Mouse (Mus musculus) neural tube, embryonic 14.5 days (tissue): ENCODE data around the gene Nudt10. TPM values are rescaled to one million over a fixed set of nuclear protein-coding genes. Genes with fewer than 3 reads are reported as not detected.
"Not testable (repeated sequence)": the region's sequence is repeated elsewhere in the genome, so short reads cannot be mapped to it uniquely, and the experiment has no call there.

Source experiments
- ATAC-seq: fragments of 200-750 bp; cut with Nextera tagmentation; 2 replicates; pipeline ENCODE4 v1.8.0; 2017; ENCODE audit warnings: low read depth, mild to moderate bottlenecking, moderate TSS enrichment, moderate library complexity
- H3K27ac ChIP-seq: fragments of 300-500 bp; sonication (generic); 2 replicates; pipeline ENCODE4 v1.5.1; 2014; ENCODE audit warnings: low read depth, mild to moderate bottlenecking, control low read depth, low read length, moderate library complexity, mixed read lengths
- H3K27me3 ChIP-seq: fragments of 300-500 bp; sonication (generic); 2 replicates; pipeline ENCODE4 v1.6.1; 2014; ENCODE audit warnings: low read length; ENCODE audit not compliant: control insufficient read depth, insufficient read depth
- H3K36me3 ChIP-seq: fragments of 300-500 bp; sonication (generic); 2 replicates; pipeline ENCODE4 v1.6.1; 2014; ENCODE audit warnings: low read length, mixed read lengths; ENCODE audit not compliant: control insufficient read depth, insufficient read depth
- H3K4me1 ChIP-seq: fragments of 300-500 bp; sonication (generic); 2 replicates; pipeline ENCODE4 v1.6.1; 2014; ENCODE audit warnings: low read length; ENCODE audit not compliant: control insufficient read depth, insufficient read depth
- H3K4me2 ChIP-seq: fragments of 300-500 bp; sonication (generic); 2 replicates; pipeline ENCODE4 v1.6.1; 2014; ENCODE audit warnings: mild to moderate bottlenecking, low read depth, low read length, control low read depth
- H3K4me3 ChIP-seq: fragments of 300-500 bp; sonication (generic); 2 replicates; pipeline ENCODE4 v1.5.1; 2014; ENCODE audit warnings: low read depth, low read length, control low read depth, mixed read lengths
- H3K9ac ChIP-seq: fragments of 300-500 bp; sonication (generic); replicated peaks from 2 replicates; pipeline ENCODE4 v1.6.1; 2014; ENCODE audit warnings: low read depth, mild to moderate bottlenecking, control low read depth, low read length, mixed read lengths
- H3K9me3 ChIP-seq: fragments of 300-500 bp; sonication (generic); 2 replicates; pipeline ENCODE4 v1.6.1; 2016; ENCODE audit warnings: low read length; ENCODE audit not compliant: control insufficient read depth
- WGBS: fragments of 180-500 bp; shearing (Covaris S2); extraction: QIAGEN DNeasy Blood & Tissue Kit; methylation state at CpG from one replicate; pipeline ENCODE4 v1.1.7; 2014; 5-methylcytosine and 5-hydroxymethylcytosine counted together
- polyA plus RNA-seq: library from polyadenylated mRNA; unstranded; fragments of >200 nt; fragmentation: Nextera tagmentation; extraction: Ambion mirVana; gene quantifications from 2 replicates; pipeline ENCODE4 v1.2.1, GENCODE M21; 2014

The Nudt10 gene
- 57.3 and 61.8 TPM in 2 replicates for polyA plus RNA-seq

GRCm38 (mm10) chrX:6172823-6173640 lies at the start of gene Nudt10:
TSS of gene Nudt10 (minus strand) at chrX:6173015.
- not testable (repeated sequence) for H3K9ac ChIP-seq, H3K4me1 ChIP-seq, H3K27me3 ChIP-seq, H3K27ac ChIP-seq, H3K9me3 ChIP-seq, H3K36me3 ChIP-seq
- ATAC-seq: peak; percentile 92
- H3K4me3 ChIP-seq: peak within 1 kb of the TSS; percentile 30
- peak within 1 kb of the TSS; percentile 31; the same call in 1 of the 2 replicates for H3K4me2 ChIP-seq
- WGBS: 17% methylated on average over 9 of the region's 116 CpGs

GRCm38 (mm10) chrX:6172136-6172822 lies 536 bp downstream of the Nudt10 start:
- H3K9ac ChIP-seq: not testable (repeated sequence)

GRCm38 (mm10) chrX:6171718-6172117 lies 1.1 kb downstream of the Nudt10 start:
- Histone ChIP-seq H3K4me2 (peak overlapping the region; percentile 31; the same call in 1 of the 2 replicates), H3K36me3 (no peaks in the 10 kb centered on the region), H3K9me3 (no peaks in the 10 kb centered on the region), H3K9ac (no peak overlapping the region; the same call in 1 of the 2 replicates), H3K27ac (no peak overlapping the region), H3K27me3 (no peaks in the 10 kb centered on the region), H3K4me3 (peak overlapping the region; percentile 30), H3K4me1 (no peaks in the 10 kb centered on the region)
- WGBS: 15% methylated on average over 12 of the region's 12 CpGs
- ATAC-seq: no peak

More at GRCm38 (mm10) chrX:6172136-6172822, 536 bp downstream of the Nudt10 start:
- H3K27me3 ChIP-seq, H3K9me3 ChIP-seq, H3K36me3 ChIP-seq, H3K4me1 ChIP-seq, H3K27ac ChIP-seq, H3K4me2 ChIP-seq: not testable (repeated sequence)
- peak overlapping the region; percentile 30 for H3K4me3 ChIP-seq
- WGBS: 13% methylated on average over 9 of the region's 64 CpGs
- peak; percentile 78 for ATAC-seq

Other genes starting within 250 kb of the Nudt10 start
- 25.2 and 26.0 TPM in 2 replicates for gene Nudt11, start 125.6 kb downstream of the Nudt10 start, polyA plus RNA-seq
- 0.15 TPM in 1 of 2 replicates, not detected in the other for gene AU022751, start 89.6 kb downstream of the Nudt10 start, polyA plus RNA-seq
- gene Bmp15, start 147.7 kb upstream of the Nudt10 start, polyA plus RNA-seq: 0.08 and 0.12 TPM in 2 replicates
- 1.7 and 3.2 TPM in 2 replicates for gene Shroom4, start 226.8 kb upstream of the Nudt10 start, polyA plus RNA-seq